ENCODE assay signal across 29 mouse cellular contexts in the genomic region with DNA sequence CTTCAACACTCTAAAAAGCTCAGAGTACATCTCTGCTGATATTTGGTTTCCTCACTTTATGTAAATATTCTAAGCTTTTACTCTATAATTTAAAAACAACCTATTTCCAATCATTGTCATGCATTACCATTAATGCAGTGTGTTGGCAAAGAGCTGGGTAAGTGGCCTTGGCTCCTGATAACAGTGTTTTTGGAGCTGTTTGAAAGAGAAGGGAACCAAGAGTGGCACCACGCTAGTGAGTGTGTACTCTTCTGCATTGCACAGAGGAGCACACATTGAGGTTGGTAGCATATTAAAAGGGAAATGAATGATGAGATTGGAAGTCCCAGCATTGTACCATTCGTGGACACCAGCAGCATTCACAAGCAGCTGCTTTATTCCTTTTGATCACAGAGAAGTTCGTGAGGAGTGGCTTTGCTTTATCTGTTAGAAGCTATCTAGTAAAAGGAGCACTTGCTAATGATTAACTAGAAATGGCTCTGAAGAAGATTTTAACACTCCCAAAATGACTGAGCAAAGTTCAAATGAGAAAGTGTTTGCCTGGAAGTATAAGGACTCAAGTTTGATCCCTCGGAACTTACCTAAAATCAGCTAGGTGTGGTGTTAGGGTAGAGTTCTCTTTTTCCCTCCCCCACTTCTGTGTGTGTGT.
DNase-seq lines count a peak whose midpoint lies in the region; ATAC-seq lines count a peak whose summit lies in the region.
"Had no signal": no experiment of that assay in that cellular context is flagged by ENCODE, and none has a peak within 500 bp of the region (broad histone marks: within the 10 kb centered on the region; RNA-seq: fewer than 3 reads in every experiment).

No protein-coding gene starts in this region.

- H3K4me2 ChIP-seq in liver, embryonic 15.5 days = peak overlapping the region; percentile 11; the same call in 1 of the 2 replicates
- H3K4me2 ChIP-seq in liver, embryonic 11.5 days = no peak overlapping the region
- H3K4me2 ChIP-seq in intestine, embryonic 16.5 days (ENCODE audit: low read depth, low read length) = no peak overlapping the region
- H3K4me2 ChIP-seq: embryonic facial prominence, embryonic 15.5 days; forebrain, embryonic 12.5 days; hindbrain, embryonic 15.5 days; liver, embryonic 13.5 days; lung, embryonic 15.5 days; midbrain, embryonic 11.5 days had no signal

- H3K9ac ChIP-seq in liver, embryonic 15.5 days = no peak overlapping the region
- no peak overlapping the region for H3K9ac ChIP-seq in liver, embryonic 11.5 days (ENCODE audit: low read depth, low read length)
- no peak overlapping the region for H3K9ac ChIP-seq in intestine, embryonic 16.5 days (ENCODE audit: low read depth, low read length)
- H3K9ac ChIP-seq: embryonic facial prominence, embryonic 15.5 days; forebrain, embryonic 12.5 days; forebrain, postnatal 0 days; hindbrain, embryonic 15.5 days; liver, embryonic 13.5 days; lung, embryonic 15.5 days had no signal

- no peaks in the 10 kb centered on the region for H3K27me3 ChIP-seq in liver, embryonic 15.5 days
- no peaks in the 10 kb centered on the region for H3K27me3 ChIP-seq in liver, embryonic 11.5 days (replicated peaks; ENCODE audit: control insufficient read depth, insufficient read depth, low read length)
- H3K27me3 ChIP-seq in intestine, embryonic 16.5 days (replicated peaks; ENCODE audit: control insufficient read depth, insufficient read depth, low read length) = no peaks in the 10 kb centered on the region
- H3K27me3 ChIP-seq: embryonic facial prominence, embryonic 15.5 days; forebrain, embryonic 12.5 days; hindbrain, embryonic 15.5 days; liver, embryonic 13.5 days; lung, embryonic 15.5 days; Patski had no signal

- H3K4me1 ChIP-seq in liver, embryonic 15.5 days (replicated peaks) = no peaks in the 10 kb centered on the region
- no peaks in the 10 kb centered on the region for H3K4me1 ChIP-seq in liver, embryonic 11.5 days (replicated peaks; ENCODE audit: control insufficient read depth, insufficient read depth, low read length)
- H3K4me1 ChIP-seq in intestine, embryonic 16.5 days (ENCODE audit: control insufficient read depth, insufficient read depth, low read length) = 0 out of 2 replicates have a peak, but pooled peaks cover 3% of the 10 kb centered on the region
- H3K4me1 ChIP-seq: embryonic facial prominence, embryonic 10.5 days; embryonic facial prominence, embryonic 15.5 days; forebrain, embryonic 12.5 days; hindbrain, embryonic 10.5 days; hindbrain, embryonic 15.5 days; liver, embryonic 13.5 days had no signal

- peak; percentile 46 for DNase-seq in adrenal gland, postnatal 10 days
- DNase-seq in adrenal gland, adult 8-10 months = no peak
- DNase-seq in liver, embryonic 11.5 days (ENCODE audit: low spot score) = no peak
- DNase-seq in testis, postnatal 10 days (ENCODE audit: low spot score) = no peak
- DNase-seq in urinary bladder, postnatal 10 days (ENCODE audit: low spot score) = no peak
- DNase-seq: cerebellum, adult 8-10 months; cerebellum, postnatal 25 days; forebrain, postnatal 0 days; gastrocnemius, postnatal 10 days; heart, postnatal 14 days; kidney, adult 11 months; layer of hippocampus, adult 9-11 months; liver, embryonic 13.5 days; right cerebral cortex, postnatal 25 days; spleen, adult 18-20 months; thymus, adult 18-20 months; thymus, postnatal 25 days had no signal

- H3K4me3 ChIP-seq in liver, embryonic 15.5 days (replicated peaks) = no peak overlapping the region
- no peak overlapping the region for H3K4me3 ChIP-seq in liver, embryonic 11.5 days (ENCODE audit: low read depth, low read length)
- H3K4me3 ChIP-seq in intestine, embryonic 16.5 days (ENCODE audit: low read length) = no peak overlapping the region
- H3K4me3 ChIP-seq: embryonic facial prominence, embryonic 10.5 days; embryonic facial prominence, embryonic 15.5 days; forebrain, embryonic 12.5 days; hindbrain, embryonic 10.5 days; hindbrain, embryonic 15.5 days; liver, embryonic 13.5 days; lung, embryonic 15.5 days had no signal

- no peaks in the 10 kb centered on the region for H3K9me3 ChIP-seq in liver, embryonic 15.5 days (replicated peaks)
- no peaks in the 10 kb centered on the region for H3K9me3 ChIP-seq in liver, embryonic 11.5 days (ENCODE audit: control insufficient read depth, low read length)
- H3K9me3 ChIP-seq in intestine, embryonic 16.5 days (ENCODE audit: control insufficient read depth, low read length) = no peaks in the 10 kb centered on the region
- H3K9me3 ChIP-seq: embryonic facial prominence, embryonic 10.5 days; embryonic facial prominence, embryonic 15.5 days; forebrain, embryonic 12.5 days; hindbrain, embryonic 10.5 days; hindbrain, embryonic 15.5 days; liver, embryonic 13.5 days; lung, embryonic 15.5 days had no signal

- WGBS in liver, embryonic 15.5 days (ENCODE audit: insufficient replicate concordance) = 45% methylated on average over 4 of the region's 4 CpGs
- WGBS in liver, embryonic 11.5 days = 61% methylated on average over 4 of the region's 4 CpGs
- WGBS in intestine, embryonic 16.5 days = 49% methylated on average over 4 of the region's 4 CpGs

- no peaks in the 10 kb centered on the region for H3K36me3 ChIP-seq in liver, embryonic 15.5 days (replicated peaks)
- no peaks in the 10 kb centered on the region for H3K36me3 ChIP-seq in liver, embryonic 11.5 days (ENCODE audit: control insufficient read depth, insufficient read depth, low read length)
- H3K36me3 ChIP-seq in intestine, embryonic 16.5 days (ENCODE audit: control insufficient read depth, insufficient read depth, low read length) = no peaks in the 10 kb centered on the region
- H3K36me3 ChIP-seq: embryonic facial prominence, embryonic 10.5 days; embryonic facial prominence, embryonic 15.5 days; forebrain, embryonic 12.5 days; hindbrain, embryonic 10.5 days; hindbrain, embryonic 15.5 days; liver, embryonic 13.5 days; lung, embryonic 15.5 days had no signal

- H3K27ac ChIP-seq in liver, embryonic 15.5 days (replicated peaks) = no peak overlapping the region
- H3K27ac ChIP-seq in liver, embryonic 11.5 days (ENCODE audit: low read depth, low read length) = no peak overlapping the region
- no peak overlapping the region for H3K27ac ChIP-seq in intestine, embryonic 16.5 days (ENCODE audit: low read length)
- H3K27ac ChIP-seq: embryonic facial prominence, embryonic 10.5 days; embryonic facial prominence, embryonic 15.5 days; forebrain, embryonic 12.5 days; hindbrain, embryonic 10.5 days; hindbrain, embryonic 15.5 days; kidney, postnatal 0 days; liver, embryonic 13.5 days; lung, embryonic 15.5 days had no signal

- ATAC-seq in liver, embryonic 15.5 days (ENCODE audit: insufficient read depth) = no peak
- no peak for ATAC-seq in liver, embryonic 11.5 days (replicated peaks; ENCODE audit: low FRiP score)
- peak; percentile 84 for ATAC-seq in intestine, embryonic 16.5 days
- ATAC-seq: forebrain, postnatal 0 days; midbrain, embryonic 16.5 days; Patski had no signal
